In the genomic region with DNA sequence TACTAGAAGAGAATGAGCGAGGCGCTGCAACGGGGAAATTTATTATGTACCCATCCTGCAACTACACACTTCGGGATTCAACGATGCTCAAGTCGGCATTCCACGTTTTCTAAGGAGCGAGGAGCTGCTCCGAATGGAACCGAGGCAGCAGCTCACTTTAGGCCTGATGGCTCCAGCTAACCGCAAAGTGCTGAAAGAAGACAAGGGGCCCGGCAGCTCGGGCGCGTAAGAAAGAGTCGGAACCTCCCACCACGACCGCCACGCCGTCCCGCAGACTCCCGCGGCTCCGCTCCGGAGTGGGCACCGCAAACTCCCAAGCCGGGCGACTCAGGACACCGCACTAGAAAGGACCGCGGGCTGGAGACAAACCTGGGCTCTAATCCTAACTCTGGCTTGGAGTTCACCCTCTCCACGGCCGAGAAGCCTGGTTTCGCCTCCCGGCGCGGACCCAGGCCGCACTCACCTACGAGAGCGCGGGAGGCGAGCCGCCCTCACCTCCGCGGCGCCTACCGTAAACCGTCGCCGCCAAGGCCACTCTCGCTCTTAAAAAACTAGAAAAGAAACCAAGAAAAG, we compare ENCODE assay signal across 8 mouse cellular contexts. TPM values are rescaled to one million over a fixed set of nuclear protein-coding genes. Genes with fewer than 3 reads are reported as not detected.
DNase-seq lines count a peak whose midpoint lies in the region; ATAC-seq and TF ChIP-seq lines count a peak whose summit lies in the region.

No protein-coding gene starts in this region.

- TF ChIP-seq CTCF in embryonic fibroblast, embryonic 13.5 days (IDR thresholded peaks at IDR 0.05; ENCODE audit: borderline replicate concordance, insufficient read depth, low read length) = no peak
- TF ChIP-seq CTCF in liver, postnatal 0 days (IDR thresholded peaks at IDR 0.05; ENCODE audit: low read depth) = no peak
- no peak for TF ChIP-seq CTCF in small intestine, adult 2 months (IDR thresholded peaks at IDR 0.05; ENCODE audit: extremely low read depth, insufficient read length, insufficient replicate concordance, low read depth, low read length)

- TF ChIP-seq EP300 in liver, postnatal 0 days (IDR thresholded peaks at IDR 0.05; ENCODE audit: low read depth) = no peak

- H3K9ac ChIP-seq in hindbrain, embryonic 14.5 days = peak overlapping the region; percentile 81
- H3K9ac ChIP-seq in liver, postnatal 0 days (replicated peaks) = peak overlapping the region; percentile 87

- H3K27ac ChIP-seq in embryonic fibroblast, embryonic 13.5 days (ENCODE audit: insufficient read depth, low read length) = no peak overlapping the region; the same call in 1 of the 2 replicates
- peak overlapping the region; percentile 86 for H3K27ac ChIP-seq in hindbrain, embryonic 14.5 days
- H3K27ac ChIP-seq in liver, postnatal 0 days (ENCODE audit: low read depth) = peak overlapping the region; percentile 95
- peak overlapping the region; percentile 69 for H3K27ac ChIP-seq in small intestine, adult 2 months (ENCODE audit: insufficient read depth, low read depth, low read length)

- peak; percentile 15 for DNase-seq in left cerebral cortex, adult 11 months (ENCODE audit: low spot score)
- DNase-seq in left cerebral cortex, adult 9 months (ENCODE audit: low spot score in 2 of 2) = no peak
- peak; percentile 61 for DNase-seq in ZHBTc4 (ENCODE audit: low read depth, low spot score)
- no peak for DNase-seq in hindbrain, embryonic 14.5 days (ENCODE audit: low spot score)
- peak; percentile 57 for DNase-seq in liver, postnatal 0 days
- DNase-seq in B cell, adult 2 months = no peak

- peak; percentile 57 for ATAC-seq in hindbrain, embryonic 14.5 days (ENCODE audit: low FRiP score)
- peak; percentile 36 for ATAC-seq in liver, postnatal 0 days

- peak overlapping the region; percentile 90 for H3K4me2 ChIP-seq in hindbrain, embryonic 14.5 days (replicated peaks)
- peak overlapping the region; percentile 82 for H3K4me2 ChIP-seq in liver, postnatal 0 days (ENCODE audit: low read depth, low read length)

- WGBS in hindbrain, embryonic 14.5 days = under 1% methylated on average over 51 of the region's 51 CpGs
- under 1% methylated on average over 51 of the region's 51 CpGs for WGBS in liver, postnatal 0 days (ENCODE audit: insufficient replicate concordance)
- under 1% methylated on average over 51 of the region's 51 CpGs for WGBS in small intestine, adult 2 months

- peak; percentile 41; the same call in 1 of the 2 replicates for TF ChIP-seq POLR2A in embryonic fibroblast, embryonic 13.5 days (IDR thresholded peaks at IDR 0.05; ENCODE audit: low read depth, low read length)
- TF ChIP-seq POLR2A in small intestine, adult 2 months (IDR thresholded peaks at IDR 0.05; ENCODE audit: low read depth, low read length) = no peak

- H3K27me3 ChIP-seq in hindbrain, embryonic 14.5 days (ENCODE audit: control insufficient read depth, insufficient read depth, low read length) = no peaks in the 10 kb centered on the region
- no peaks in the 10 kb centered on the region for H3K27me3 ChIP-seq in liver, postnatal 0 days (ENCODE audit: insufficient read depth, low read length)
- no peaks in the 10 kb centered on the region for H3K27me3 ChIP-seq in small intestine, adult 2 months (ENCODE audit: control insufficient read depth, insufficient read depth, low read length)

- no peaks in the 10 kb centered on the region for H3K36me3 ChIP-seq in hindbrain, embryonic 14.5 days (replicated peaks; ENCODE audit: control insufficient read depth, insufficient read depth)
- H3K36me3 ChIP-seq in liver, postnatal 0 days (replicated peaks; ENCODE audit: insufficient read depth, low read length) = no peaks in the 10 kb centered on the region
- no peaks in the 10 kb centered on the region for H3K36me3 ChIP-seq in small intestine, adult 2 months (ENCODE audit: control insufficient read depth, insufficient read depth, low read length)

- no peaks in the 10 kb centered on the region for H3K4me1 ChIP-seq in embryonic fibroblast, embryonic 13.5 days (ENCODE audit: control insufficient read depth, insufficient read depth, low read length)
- peaks cover 30% of the 10 kb centered on the region for H3K4me1 ChIP-seq in hindbrain, embryonic 14.5 days (replicated peaks; ENCODE audit: control insufficient read depth, insufficient read depth, low read length)
- peaks cover 12% of the 10 kb centered on the region; the same call in 1 of the 2 replicates for H3K4me1 ChIP-seq in liver, postnatal 0 days (ENCODE audit: insufficient read depth)
- peaks cover 3% of the 10 kb centered on the region; the same call in 1 of the 2 replicates for H3K4me1 ChIP-seq in small intestine, adult 2 months (ENCODE audit: control insufficient read depth, insufficient read depth, insufficient read length, low read length)

- no peaks in the 10 kb centered on the region for H3K9me3 ChIP-seq in hindbrain, embryonic 14.5 days (ENCODE audit: control insufficient read depth, low read length)
- no peaks in the 10 kb centered on the region for H3K9me3 ChIP-seq in liver, postnatal 0 days (ENCODE audit: low read length)

- H3K4me3 ChIP-seq in embryonic fibroblast, embryonic 13.5 days (ENCODE audit: insufficient read depth, low read length) = peak overlapping the region; percentile 90
- peak overlapping the region; percentile 90 for H3K4me3 ChIP-seq in hindbrain, embryonic 14.5 days (replicated peaks; ENCODE audit: low read length)
- H3K4me3 ChIP-seq in liver, postnatal 0 days (ENCODE audit: low read depth, low read length) = peak overlapping the region; percentile 98
- peak overlapping the region; percentile 78 for H3K4me3 ChIP-seq in small intestine, adult 2 months (ENCODE audit: low read depth, low read length)

RNA-seq across cellular contexts. Expression of a gene that starts 0.6 kb away (rescaled TPM):
- polyA plus RNA-seq in embryonic fibroblast, embryonic 13.5 days (2011; ENCODE audit: insufficient read length, low read depth, missing spikeins) = 28.5 and 43.2 TPM in 2 replicates
- polyA plus RNA-seq in hindbrain, embryonic 14.5 days (2014; fragmentation: Nextera tagmentation; extraction: Ambion mirVana) = 44.8 and 46.5 TPM in 2 replicates
- 10.2 and 11.1 TPM in 2 replicates for polyA plus RNA-seq in liver, postnatal 0 days (2015; fragmentation: Nextera tagmentation; extraction: Ambion mirVana)
- 1.9 and 3.5 TPM in 2 replicates for polyA plus RNA-seq in small intestine, adult 2 months (2012; rRNA removed)

RNA-seq across cellular contexts. Expression of a gene that starts 0.7 kb away (rescaled TPM):
- polyA plus RNA-seq in embryonic fibroblast, embryonic 13.5 days (2011; ENCODE audit: insufficient read length, low read depth, missing spikeins) = 52.8 and 54.9 TPM in 2 replicates
- 75.7 and 82.7 TPM in 2 replicates for polyA plus RNA-seq in hindbrain, embryonic 14.5 days (2014; fragmentation: Nextera tagmentation; extraction: Ambion mirVana)
- polyA plus RNA-seq in liver, postnatal 0 days (2015; fragmentation: Nextera tagmentation; extraction: Ambion mirVana) = 23.6 and 24.2 TPM in 2 replicates
- 9.1 and 24.2 TPM in 2 replicates for polyA plus RNA-seq in small intestine, adult 2 months (2012; rRNA removed)

Comparison
In these comparisons a context has a peak if more than half of its experiments do, and no peak if none do; other contexts are left out.
1. DNase-seq: peak in left cerebral cortex, adult 11 months (single experiment), ZHBTc4 (single experiment) and liver, postnatal 0 days (single experiment); none in left cerebral cortex, adult 9 months (0 of 2), hindbrain, embryonic 14.5 days (single experiment) and B cell, adult 2 months (0 of 2).
2. Peak in every context shown above with its lines, with median percentiles within 50 percentile points of each other: H3K4me3 ChIP-seq.